Mouse (Mus musculus) ES-E14 (cell line): ENCODE data around the gene Hspb1. TPM values are rescaled to one million over a fixed set of nuclear protein-coding genes. Genes with fewer than 3 reads are reported as not detected.
A peak's percentile ranks its signal among the peaks of the same experiment; 100 is the strongest.

ENCODE experiments used
- DNase-seq: peaks from one replicate; pipeline ENCODE4 v3.0.0-alpha.2; 2013; ENCODE audit warnings: low read depth, low spot score
- H3K27ac ChIP-seq: 2 replicates; pipeline ENCODE4 v1.5.1; 2012; ENCODE audit warnings: low read depth, mild to moderate bottlenecking, low read length, moderate library complexity, mixed read lengths; ENCODE audit not compliant: poor library complexity, insufficient read depth, severe bottlenecking
- H3K36me3 ChIP-seq: 2 replicates; pipeline ENCODE4 v1.6.1; 2012; ENCODE audit warnings: mild to moderate bottlenecking, low read length, moderate library complexity, mixed read lengths; ENCODE audit not compliant: control insufficient read depth, poor library complexity, insufficient read depth, severe bottlenecking
- H3K4me1 ChIP-seq, 2 experiments: fragments of 150-350 bp in 1 of 2; sonication (generic) in 1 of 2; 2 replicates each; pipeline ENCODE4 v1.6.1; 2012; ENCODE audit warnings: low read length in 2 of 2, mild to moderate bottlenecking in 1 of 2, mixed read lengths in 1 of 2; ENCODE audit not compliant: control insufficient read depth in 2 of 2, insufficient read depth in 2 of 2, poor library complexity in 1 of 2
- H3K4me3 ChIP-seq, 2 experiments: fragments of 150-350 bp in 1 of 2; sonication (generic) in 1 of 2; 2 replicates each; pipeline ENCODE4 v1.5.1; 2012; ENCODE audit warnings: low read length in 2 of 2, low read depth in 1 of 2, mild to moderate bottlenecking in 1 of 2, mixed read lengths in 1 of 2; ENCODE audit not compliant: insufficient read depth in 1 of 2, poor library complexity in 1 of 2, severe bottlenecking in 1 of 2
- H3K9ac ChIP-seq: 2 replicates; pipeline ENCODE4 v1.6.1; 2012; ENCODE audit warnings: low read depth, mild to moderate bottlenecking, low read length, mixed read lengths; ENCODE audit not compliant: poor library complexity, insufficient read depth, severe bottlenecking
- H3K9me3 ChIP-seq: fragments of 150-350 bp; sonication (generic); 2 replicates; pipeline ENCODE4 v1.6.1; 2012; ENCODE audit warnings: low read depth, mild to moderate bottlenecking, low read length; ENCODE audit not compliant: control insufficient read depth, insufficient read depth
- CHD2 ChIP-seq: IDR thresholded peaks from 2 replicates; pipeline ENCODE4 v1.6.1; 2014; ENCODE audit warnings: mild to moderate bottlenecking, low read depth, low read length, inconsistent platforms
- HCFC1 ChIP-seq: IDR thresholded peaks from 2 replicates; pipeline ENCODE4 v1.6.1; 2012; ENCODE audit warnings: low read length, inconsistent platforms, borderline replicate concordance; ENCODE audit not compliant: insufficient read depth
- MAFK ChIP-seq: IDR thresholded peaks from 2 replicates; pipeline ENCODE4 v1.6.1; 2014; ENCODE audit warnings: mild to moderate bottlenecking, low read depth, low read length, inconsistent platforms; ENCODE audit not compliant: insufficient read depth
- ZC3H11A ChIP-seq: IDR thresholded peaks from 2 replicates; pipeline ENCODE4 v1.6.1; 2012; ENCODE audit warnings: low read depth, mild to moderate bottlenecking, inconsistent platforms, low read length, borderline replicate concordance
- ZNF384 ChIP-seq: IDR thresholded peaks from 2 replicates; pipeline ENCODE4 v1.6.1; 2012; ENCODE audit warnings: low read depth, low read length, inconsistent platforms
- in situ Hi-C, 2 experiments: fragments of 600-800 bp; cut with MboI; formaldehyde crosslinking; loops; one replicate each; pipeline ENCODE4 v1.15.1; 2025; ENCODE audit warnings: low sequenced_read_pairs in 2 of 2, inconsistent platforms in 1 of 2; ENCODE audit not compliant: unreplicated experiment in 2 of 2
- total RNA-seq: library from RNA; depleted of rRNA; stranded (reverse); fragments of 300-350 nt; gene quantifications from 2 replicates; pipeline ENCODE4 v1.2.3, GENCODE M21; 2012

Hspb1 gene
- total RNA-seq, 1 experiment = 878 TPM

DNA sequence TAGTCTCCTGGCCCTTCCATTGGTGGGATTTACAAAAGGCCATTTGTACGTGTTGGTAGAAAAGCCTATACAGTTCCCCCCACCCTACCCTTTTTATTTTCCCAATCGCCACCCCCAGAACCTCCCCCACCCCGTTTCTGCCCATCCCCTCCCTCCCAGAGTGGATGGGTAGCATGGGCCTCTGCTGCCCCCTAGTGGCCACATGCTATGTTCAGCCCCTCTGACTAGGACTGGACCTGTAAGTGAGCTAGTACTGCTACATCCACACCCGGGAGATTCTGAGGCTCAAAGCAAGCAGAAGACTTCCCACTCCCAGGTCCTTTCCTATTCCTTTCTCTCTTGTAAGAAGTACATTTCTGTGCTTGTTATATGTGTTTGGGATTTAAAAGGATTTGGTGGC lies 32.6 kb upstream of the Hspb1 start:
- no peak for TF ChIP-seq ZNF384
- no peak for TF ChIP-seq CHD2
- in situ Hi-C loops = no loop called here

DNA sequence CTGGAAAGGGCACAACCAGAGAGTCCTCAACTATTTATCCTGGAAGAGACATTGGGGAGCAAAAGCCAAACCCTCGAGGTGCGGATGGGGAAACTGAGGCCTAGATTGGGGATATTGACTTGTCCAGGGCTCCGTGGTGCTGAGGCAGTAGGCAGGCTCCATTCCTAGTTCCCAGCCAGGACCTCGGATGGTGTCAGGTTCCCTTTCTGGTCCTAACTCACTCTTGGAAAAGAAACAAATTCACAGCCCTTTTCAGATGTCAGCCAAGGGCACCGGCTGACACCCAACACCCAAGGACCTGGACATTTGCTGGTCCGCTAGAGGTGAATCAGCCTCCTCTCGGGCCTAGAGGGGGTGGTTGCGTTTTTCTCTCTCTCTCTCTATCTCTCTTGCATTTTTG lies 21.1 kb upstream of the Hspb1 start:
- H3K27ac ChIP-seq = no peak overlapping the region
- TF ChIP-seq HCFC1 (no peak), ZNF384 (no peak), ZC3H11A (no peak), CHD2 (no peak), MAFK (no peak)
- no peaks in the 10 kb centered on the region for H3K36me3 ChIP-seq
- H3K9me3 ChIP-seq = no peaks in the 10 kb centered on the region
- H3K4me3 ChIP-seq = no peak overlapping the region
- no peak overlapping the region for H3K9ac ChIP-seq
- no peaks in the 10 kb centered on the region for H3K4me1 ChIP-seq
- no peak for DNase-seq
- in situ Hi-C loops = no loop called here

More for the DNA sequence above, 32.6 kb upstream of the Hspb1 start:
- H3K9ac ChIP-seq = no peak overlapping the region
- no peaks in the 10 kb centered on the region for H3K36me3 ChIP-seq
- no peak for DNase-seq
- no peak overlapping the region for H3K4me3 ChIP-seq
- peaks cover 2 to 13% of the 10 kb centered on the region in 2 experiments; a peak in 2 of 4 replicates for H3K4me1 ChIP-seq
- H3K9me3 ChIP-seq = no peaks in the 10 kb centered on the region
- no peak overlapping the region for H3K27ac ChIP-seq

DNA sequence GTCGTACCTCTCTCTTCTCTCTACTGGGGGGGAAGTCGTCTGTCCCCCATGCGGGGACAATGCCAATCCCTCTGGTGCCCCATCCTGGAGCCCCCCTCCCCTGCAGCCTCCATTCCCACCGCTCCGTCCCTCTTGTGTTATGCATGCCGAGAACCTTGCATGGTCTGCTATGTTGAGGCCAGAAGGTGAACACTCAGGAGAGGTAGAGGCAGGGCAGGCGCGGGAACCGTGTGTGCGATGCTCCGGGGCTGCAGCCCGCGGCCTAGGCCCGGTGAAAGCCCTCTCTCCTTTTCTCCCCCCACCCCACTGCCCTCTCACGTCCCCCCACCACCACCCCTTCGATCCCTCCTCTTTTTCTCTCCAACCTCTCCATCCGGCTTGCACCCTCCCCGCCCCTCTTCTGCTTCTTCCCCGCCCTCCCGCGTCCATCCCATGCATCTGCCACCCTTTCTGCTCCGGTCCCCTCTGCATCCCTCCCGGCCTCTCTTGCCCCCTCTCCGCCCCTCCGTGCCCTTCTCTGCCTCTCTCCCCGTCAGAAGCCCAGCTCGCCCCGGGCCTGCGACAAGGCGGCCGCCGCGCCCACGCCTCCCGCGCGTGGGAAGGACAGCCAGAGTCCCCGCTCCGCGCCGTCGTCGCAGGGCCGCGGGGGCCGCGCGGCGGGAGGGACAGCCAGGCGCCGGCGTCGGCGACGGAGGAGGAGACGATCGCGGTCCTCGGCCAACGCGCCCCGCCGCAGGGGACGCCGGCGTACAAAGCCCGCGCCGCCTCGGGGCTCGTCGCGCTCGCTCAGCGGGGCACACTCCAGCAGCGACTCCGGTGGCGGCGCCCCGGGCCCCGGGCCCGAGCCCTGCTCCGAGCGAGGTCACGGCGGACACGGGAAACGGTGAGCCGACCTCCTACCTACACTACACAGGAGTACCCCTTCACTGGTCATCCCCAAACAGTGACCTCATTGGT lies 19.8 kb upstream of the Hspb1 start:
- peaks cover 0 to 2% of the 10 kb centered on the region in 2 experiments; a peak in 1 of 4 replicates for H3K4me1 ChIP-seq
- no peaks in the 10 kb centered on the region for H3K9me3 ChIP-seq
- peak overlapping the region; percentile 61; the same call in 1 of the 2 replicates for H3K9ac ChIP-seq
- peak overlapping the region; percentile 61 to 67 for H3K4me3 ChIP-seq
- in situ Hi-C loops = no loop called here
- DNase-seq = no peak
- TF ChIP-seq ZNF384 (no peak), HCFC1 (no peak), ZC3H11A (no peak), CHD2 (no peak), MAFK (no peak)
- no peaks in the 10 kb centered on the region for H3K36me3 ChIP-seq
- H3K27ac ChIP-seq = no peak overlapping the region

DNA sequence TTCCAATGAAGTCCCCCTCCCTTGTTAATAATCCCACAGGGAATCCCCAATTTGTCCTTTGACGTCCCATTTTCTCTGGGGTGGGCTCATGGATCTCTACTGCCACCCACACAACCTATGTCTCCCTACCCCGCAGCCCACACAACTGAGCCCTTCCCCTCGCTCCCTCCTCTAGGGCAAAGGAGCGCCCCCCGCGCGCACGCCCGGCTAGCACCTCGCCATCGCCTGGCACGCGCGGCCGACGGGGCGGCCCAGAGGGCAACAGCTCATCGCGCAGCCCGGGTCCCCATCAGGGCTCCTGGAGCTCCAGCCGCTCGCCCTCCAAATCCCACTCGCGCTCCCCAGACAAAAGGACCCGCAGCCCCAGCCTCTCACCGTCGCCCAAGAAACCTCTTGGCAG lies 19.1 kb upstream of the Hspb1 start:
- Histone ChIP-seq H3K4me1 (peaks cover 1 to 8% of the 10 kb centered on the region in 2 experiments; a peak in 3 of 4 replicates), H3K36me3 (no peaks in the 10 kb centered on the region), H3K9ac (peak overlapping the region; percentile 4; the same call in 1 of the 2 replicates), H3K27ac (no peak overlapping the region), H3K4me3 (peak overlapping the region; percentile 61 to 67), H3K9me3 (no peaks in the 10 kb centered on the region)
- no peak for DNase-seq
- in situ Hi-C loops = no loop called here
- TF ChIP-seq ZC3H11A = no peak
- no peak for TF ChIP-seq MAFK
- TF ChIP-seq HCFC1 = no peak
- TF ChIP-seq CHD2 = no peak
- TF ChIP-seq ZNF384 = no peak
